In genomic region chr12:107874467-107875142, GRCm38 (mm10) we compare ENCODE assay signal across 21 mouse cellular contexts.
"Had no signal": no experiment of that assay in that cellular context is flagged by ENCODE, and none has a peak within 500 bp of the region (broad histone marks: within the 10 kb centered on the region; RNA-seq: fewer than 3 reads in every experiment).

No protein-coding gene starts in this region.

- H3K9me3 ChIP-seq: limb, embryonic 10.5 days; liver, embryonic 15.5 days; lung, embryonic 15.5 days; midbrain, embryonic 12.5 days; midbrain, embryonic 15.5 days; neural tube, embryonic 15.5 days had no signal

- H3K9ac ChIP-seq: limb, embryonic 13.5 days; liver, embryonic 12.5 days; liver, embryonic 15.5 days; lung, embryonic 15.5 days; midbrain, embryonic 12.5 days; midbrain, embryonic 15.5 days; neural tube, embryonic 12.5 days; neural tube, embryonic 15.5 days had no signal

- H3K36me3 ChIP-seq: limb, embryonic 10.5 days; limb, embryonic 13.5 days; liver, embryonic 12.5 days; liver, embryonic 15.5 days; lung, embryonic 15.5 days; midbrain, embryonic 12.5 days; midbrain, embryonic 15.5 days; neural tube, embryonic 12.5 days; neural tube, embryonic 15.5 days had no signal

- DNase-seq: kidney, adult 2 months; liver; lung, adult 18-20 months; lung, postnatal 10 days; lung, postnatal 36 days; right cerebral cortex, adult 18-20 months; right cerebral cortex, postnatal 14 days; right cerebral cortex, postnatal 4 days; thymus, postnatal 36 days had no signal

- H3K27me3 ChIP-seq: limb, embryonic 13.5 days; liver, embryonic 12.5 days; liver, embryonic 15.5 days; lung, embryonic 15.5 days; megakaryocyte, embryonic 14.5 days; midbrain, embryonic 12.5 days; midbrain, embryonic 15.5 days; neural tube, embryonic 12.5 days; neural tube, embryonic 15.5 days had no signal

- ATAC-seq: liver, embryonic 12.5 days; midbrain, embryonic 15.5 days had no signal

- H3K4me3 ChIP-seq: limb, embryonic 10.5 days; limb, embryonic 13.5 days; liver, embryonic 12.5 days; liver, embryonic 15.5 days; lung, embryonic 15.5 days; megakaryocyte, embryonic 14.5 days; midbrain, embryonic 12.5 days; midbrain, embryonic 15.5 days; neural tube, embryonic 12.5 days; neural tube, embryonic 15.5 days had no signal

- H3K4me1 ChIP-seq: liver, embryonic 12.5 days; liver, embryonic 15.5 days; lung, embryonic 15.5 days; megakaryocyte, embryonic 14.5 days; midbrain, embryonic 12.5 days; midbrain, embryonic 15.5 days; neural tube, embryonic 12.5 days had no signal

- H3K27ac ChIP-seq: kidney, postnatal 0 days; limb, embryonic 10.5 days; liver, embryonic 12.5 days; liver, embryonic 15.5 days; lung, embryonic 15.5 days; midbrain, embryonic 12.5 days; midbrain, embryonic 15.5 days; neural tube, embryonic 12.5 days; neural tube, embryonic 15.5 days; stomach, postnatal 0 days had no signal

- H3K4me2 ChIP-seq: limb, embryonic 13.5 days; liver, embryonic 12.5 days; liver, embryonic 15.5 days; lung, embryonic 15.5 days; midbrain, embryonic 12.5 days; midbrain, embryonic 15.5 days; neural tube, embryonic 12.5 days; neural tube, embryonic 15.5 days had no signal
